Mouse (Mus musculus): ENCODE results near the gene Atrip. TPM values are rescaled to one million over a fixed set of nuclear protein-coding genes. Genes with fewer than 3 reads are reported as not detected.

Atrip gene
- polyA plus RNA-seq, 1 experiment, result 10.2 TPM

DNA sequence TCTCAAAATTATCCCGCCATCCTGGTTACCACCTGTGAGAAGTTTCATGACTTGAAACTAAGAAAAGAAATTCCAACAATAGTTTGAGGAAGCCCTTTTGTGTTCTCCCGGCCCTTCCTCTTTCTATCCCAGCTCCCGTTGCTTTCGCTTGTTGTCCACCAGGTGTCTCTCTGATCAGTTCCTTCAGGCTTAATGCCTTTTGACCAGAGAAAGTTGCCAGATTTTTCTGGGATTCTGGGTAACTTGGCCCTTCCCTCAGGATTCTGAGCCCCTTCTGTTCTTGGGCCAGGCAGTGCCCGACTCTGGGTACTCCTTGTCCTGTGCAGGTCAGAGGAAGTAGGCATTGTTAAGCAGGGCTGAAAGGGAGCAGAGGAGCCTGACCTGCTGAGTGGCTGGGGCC lies 14.1 kb upstream of the Atrip start:
- Histone ChIP-seq H3K4me3 (replicated peaks; ENCODE audit: control insufficient read depth, low read depth, low read length) (no peak overlapping the region), H3K27ac (ENCODE audit: control insufficient read depth, insufficient read depth, low read depth, low read length, poor library complexity) (no peak overlapping the region), H3K4me1 (ENCODE audit: control insufficient read depth, insufficient read depth, low read length) (peaks cover 2% of the 10 kb centered on the region)
- TF ChIP-seq POLR2A (IDR thresholded peaks at IDR 0.05; ENCODE audit: borderline replicate concordance, control insufficient read depth, low read depth, low read length) (no peak), CTCF (IDR thresholded peaks at IDR 0.05; ENCODE audit: control insufficient read depth, insufficient read depth, low read length) (no peak)
- WGBS, result 28% methylated on average over 5 of the region's 5 CpGs

- Histone ChIP-seq H3K4me1 (ENCODE audit: control insufficient read depth, insufficient read depth, low read length) (peaks cover 5% of the 10 kb centered on the region), H3K27ac (ENCODE audit: control insufficient read depth, insufficient read depth, low read depth, low read length, poor library complexity) (no peak overlapping the region), H3K4me3 (replicated peaks; ENCODE audit: control insufficient read depth, low read depth, low read length) (no peak overlapping the region)
- no peak for TF ChIP-seq POLR2A (IDR thresholded peaks at IDR 0.05; ENCODE audit: borderline replicate concordance, control insufficient read depth, low read depth, low read length)
- whole genome bisulfite sequencing, result 22% methylated on average over 2 of the region's 2 CpGs
Measured at GRCm38 (mm10) chr9:109084922-109085321, 11.0 kb upstream of the Atrip start.

DNA sequence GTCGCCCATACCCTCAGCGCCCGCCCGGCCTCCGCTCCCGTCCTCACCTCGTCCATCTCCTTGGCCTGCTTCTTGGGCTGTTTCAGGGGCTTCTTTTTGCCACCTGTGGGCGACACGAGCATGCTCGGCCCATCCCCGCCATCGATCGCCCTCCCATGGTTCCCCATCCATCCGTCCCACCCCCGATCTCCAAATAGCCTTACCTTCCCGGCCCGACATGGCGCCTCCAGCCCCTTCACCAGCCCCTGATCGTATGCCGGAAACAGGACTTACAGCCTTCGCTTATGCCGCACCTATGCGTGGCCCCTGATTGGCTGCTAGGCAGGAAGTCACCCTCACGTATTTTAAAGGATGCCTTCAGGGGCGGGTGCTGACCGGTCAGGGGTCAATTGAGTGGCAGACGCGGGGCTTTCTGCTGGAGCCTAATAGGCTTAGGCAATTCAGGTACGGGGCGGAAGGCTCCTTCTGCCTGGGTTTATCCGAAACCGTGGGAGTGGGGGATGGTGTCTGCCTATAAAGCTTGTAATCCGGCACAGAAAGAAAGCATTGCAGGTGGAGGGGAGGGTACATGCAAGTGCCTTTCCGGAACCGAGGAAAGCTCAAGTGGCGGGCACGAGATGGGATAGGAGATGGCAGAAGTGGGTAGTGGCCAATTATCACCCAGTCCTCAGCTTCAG lies 8.3 kb upstream of the Atrip start, which contains the start of the genes Ccdc51 and Tma7:
Ccdc51 (plus strand) TSS at position 370 of the 677 bp plus-strand sequence.
Tma7 (minus strand) TSS at position 464 of the 677 bp plus-strand sequence.
- under 1% methylated on average over 37 of the region's 37 CpGs for WGBS
- peak within 1 kb of the TSS; percentile 53 for H3K27ac ChIP-seq (ENCODE audit: control insufficient read depth, insufficient read depth, low read depth, low read length, poor library complexity)
- H3K4me3 ChIP-seq (replicated peaks; ENCODE audit: control insufficient read depth, low read depth, low read length), result peak within 1 kb of the TSS; percentile 81
- TF ChIP-seq POLR2A (IDR thresholded peaks at IDR 0.05; ENCODE audit: borderline replicate concordance, control insufficient read depth, low read depth, low read length), result peak; percentile 86; the same call in 1 of the 2 replicates
- no peak for TF ChIP-seq CTCF (IDR thresholded peaks at IDR 0.05; ENCODE audit: control insufficient read depth, insufficient read depth, low read length)
- peaks cover 5% of the 10 kb centered on the region for H3K4me1 ChIP-seq (ENCODE audit: control insufficient read depth, insufficient read depth, low read length)

DNA sequence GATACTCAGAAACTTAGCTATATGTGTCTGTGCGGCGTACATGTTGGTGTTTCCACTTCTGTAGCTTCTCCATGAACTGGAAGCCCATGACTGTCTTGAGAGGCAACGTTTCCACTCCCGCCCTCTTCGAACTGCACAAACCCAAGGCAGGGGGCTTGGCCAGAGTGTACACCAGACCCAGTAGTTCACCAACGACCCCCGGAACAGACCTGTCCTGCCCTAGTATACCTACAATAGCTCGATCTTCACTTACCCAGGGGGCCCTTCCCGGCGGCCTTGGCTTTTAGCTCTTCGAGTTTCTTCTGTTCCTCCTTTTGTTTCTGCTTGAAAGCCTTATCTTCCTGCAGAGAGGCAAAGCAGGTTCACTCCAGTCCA lies 7.8 kb upstream of the Atrip start:
- Histone ChIP-seq H3K4me1 (ENCODE audit: control insufficient read depth, insufficient read depth, low read length) (peaks cover 5% of the 10 kb centered on the region), H3K4me3 (replicated peaks; ENCODE audit: control insufficient read depth, low read depth, low read length) (peak overlapping the region; percentile 81), H3K27ac (ENCODE audit: control insufficient read depth, insufficient read depth, low read depth, low read length, poor library complexity) (peak overlapping the region; percentile 53)
- no peak for TF ChIP-seq POLR2A (IDR thresholded peaks at IDR 0.05; ENCODE audit: borderline replicate concordance, control insufficient read depth, low read depth, low read length)
- no peak for TF ChIP-seq CTCF (IDR thresholded peaks at IDR 0.05; ENCODE audit: control insufficient read depth, insufficient read depth, low read length)
- WGBS, result 3% methylated on average over 11 of the region's 11 CpGs

GRCm38 (mm10) chr9:109080516-109080915 lies 6.6 kb upstream of the Atrip start:
- WGBS, result 90% methylated on average over 3 of the region's 3 CpGs
- TF ChIP-seq POLR2A (IDR thresholded peaks at IDR 0.05; ENCODE audit: borderline replicate concordance, control insufficient read depth, low read depth, low read length) (no peak), CTCF (IDR thresholded peaks at IDR 0.05; ENCODE audit: control insufficient read depth, insufficient read depth, low read length) (no peak)
- Histone ChIP-seq H3K4me1 (ENCODE audit: control insufficient read depth, insufficient read depth, low read length) (peaks cover 5% of the 10 kb centered on the region), H3K27ac (ENCODE audit: control insufficient read depth, insufficient read depth, low read depth, low read length, poor library complexity) (no peak overlapping the region), H3K4me3 (replicated peaks; ENCODE audit: control insufficient read depth, low read depth, low read length) (no peak overlapping the region)

GRCm38 (mm10) chr9:109068095-109068735 lies 5.7 kb downstream of the Atrip start:
- H3K27ac ChIP-seq (ENCODE audit: control insufficient read depth, insufficient read depth, low read depth, low read length, poor library complexity), result no peak overlapping the region

GRCm38 (mm10) chr9:109060898-109061295 lies 13.0 kb downstream of the Atrip start:
- Histone ChIP-seq H3K4me3 (replicated peaks; ENCODE audit: control insufficient read depth, low read depth, low read length) (no peak overlapping the region), H3K27ac (ENCODE audit: control insufficient read depth, insufficient read depth, low read depth, low read length, poor library complexity) (no peak overlapping the region), H3K4me1 (ENCODE audit: control insufficient read depth, insufficient read depth, low read length) (peaks cover 8% of the 10 kb centered on the region; the same call in 1 of the 2 replicates)
- WGBS, result 84% methylated on average over 5 of the region's 5 CpGs
- TF ChIP-seq CTCF (IDR thresholded peaks at IDR 0.05; ENCODE audit: control insufficient read depth, insufficient read depth, low read length) (no peak), POLR2A (IDR thresholded peaks at IDR 0.05; ENCODE audit: borderline replicate concordance, control insufficient read depth, low read depth, low read length) (no peak)

More at GRCm38 (mm10) chr9:109068095-109068735, 5.7 kb downstream of the Atrip start:
- peaks cover 2% of the 10 kb centered on the region; the same call in 1 of the 2 replicates for H3K4me1 ChIP-seq (ENCODE audit: control insufficient read depth, insufficient read depth, low read length)
- 97% methylated on average over 3 of the region's 3 CpGs for WGBS
- TF ChIP-seq CTCF (IDR thresholded peaks at IDR 0.05; ENCODE audit: control insufficient read depth, insufficient read depth, low read length) (no peak), POLR2A (IDR thresholded peaks at IDR 0.05; ENCODE audit: borderline replicate concordance, control insufficient read depth, low read depth, low read length) (no peak)
- no peak overlapping the region for H3K4me3 ChIP-seq (replicated peaks; ENCODE audit: control insufficient read depth, low read depth, low read length)

GRCm38 (mm10) chr9:109060184-109060897 lies 13.6 kb downstream of the Atrip start:
- H3K4me3 ChIP-seq (replicated peaks; ENCODE audit: control insufficient read depth, low read depth, low read length), result no peak overlapping the region
- WGBS, result 85% methylated on average over 16 of the region's 16 CpGs
- peaks cover 10% of the 10 kb centered on the region for H3K4me1 ChIP-seq (ENCODE audit: control insufficient read depth, insufficient read depth, low read length)
- no peak overlapping the region for H3K27ac ChIP-seq (ENCODE audit: control insufficient read depth, insufficient read depth, low read depth, low read length, poor library complexity)
- peak; percentile 16; the same call in 1 of the 2 replicates for TF ChIP-seq POLR2A (IDR thresholded peaks at IDR 0.05; ENCODE audit: borderline replicate concordance, control insufficient read depth, low read depth, low read length)
- no peak for TF ChIP-seq CTCF (IDR thresholded peaks at IDR 0.05; ENCODE audit: control insufficient read depth, insufficient read depth, low read length)

Data from bone marrow, adult 2 months (tissue).